Mouse (Mus musculus): ENCODE measurements around the gene Zbtb8b.
"Not testable (repeated sequence)": the region's sequence is repeated elsewhere in the genome, so short reads cannot be mapped to it uniquely, and the experiment has no call there.

Gene Zbtb8b

DNA sequence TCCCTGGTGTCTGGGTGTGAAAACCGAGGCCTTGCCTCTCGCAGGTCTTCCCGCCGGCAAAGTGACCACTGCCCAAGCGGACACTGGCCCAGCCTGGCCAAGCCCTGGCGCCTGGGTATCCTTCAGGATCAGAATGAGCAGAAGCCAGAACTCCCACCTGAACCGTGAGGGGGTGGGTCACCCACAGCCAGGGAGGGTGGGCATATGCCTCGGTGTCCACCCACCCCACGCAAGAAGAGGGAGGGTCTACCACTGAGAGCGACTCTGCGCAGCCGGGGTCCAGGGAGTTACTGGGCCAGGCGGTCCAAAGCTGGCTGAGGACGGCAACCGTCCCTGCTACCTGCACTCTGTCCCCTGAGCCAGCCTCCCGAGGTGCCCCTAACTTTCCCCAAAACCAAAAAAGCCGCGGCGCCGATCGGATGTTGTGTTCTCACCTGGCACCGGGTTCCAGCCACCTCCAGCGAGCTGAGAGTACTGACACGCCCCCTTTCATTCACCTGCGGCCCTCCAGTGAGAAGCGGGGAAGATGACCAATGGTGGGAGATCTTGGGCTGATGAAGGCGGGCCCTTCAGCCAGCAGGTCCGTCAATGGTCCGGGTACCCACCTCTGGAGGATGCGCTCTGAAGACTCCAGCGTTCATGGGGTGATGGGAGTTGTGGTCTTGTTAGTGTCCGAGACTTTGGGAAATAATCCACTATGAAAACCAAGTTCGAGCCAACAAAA, at the start of gene Zbtb8b:
Zbtb8b (minus strand) TSS at position 514 of the 724 bp plus-strand sequence.
- DNase-seq (ENCODE audit: low spot score in 2 of 2) = no peak

DNA sequence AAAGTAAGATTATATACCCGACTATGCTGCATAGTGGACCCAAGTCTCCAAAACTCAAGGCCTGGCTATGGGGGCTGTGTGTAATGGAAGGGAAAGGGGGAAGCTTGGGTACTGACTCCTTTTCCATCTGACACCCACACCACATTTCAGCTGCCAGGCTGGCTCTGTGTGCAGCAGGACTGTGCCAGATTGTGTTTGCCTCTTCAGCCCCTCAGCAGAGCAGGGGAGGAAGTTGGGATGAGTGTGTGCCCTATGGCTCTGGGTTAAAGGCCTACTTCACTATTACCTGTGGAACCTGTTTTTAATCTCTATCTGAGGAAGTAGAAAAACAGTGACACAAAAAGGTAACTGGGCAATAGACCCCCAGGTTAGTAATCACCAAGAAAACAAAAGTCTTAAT, 40.4 kb upstream of the Zbtb8b start:
- no peak for DNase-seq (ENCODE audit: low spot score in 2 of 2)

DNA sequence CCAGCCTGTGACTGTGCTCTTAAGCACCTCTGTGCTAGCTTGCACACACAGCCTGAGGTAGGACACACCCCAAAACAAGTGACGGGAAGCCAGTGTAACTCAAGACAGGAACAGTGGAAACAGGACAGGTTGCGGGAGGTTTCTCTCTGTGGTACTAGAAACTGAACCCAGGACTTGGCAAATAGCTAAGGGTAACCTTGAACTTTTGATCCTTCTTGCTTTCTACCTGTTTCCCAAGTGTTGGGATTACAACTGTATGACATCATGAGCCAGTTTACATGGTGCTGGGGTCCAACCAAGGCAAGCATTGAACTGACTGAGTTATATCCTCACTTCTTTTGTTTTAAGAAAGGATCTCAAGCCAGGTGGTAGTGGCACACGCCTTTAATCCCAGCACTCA, 39.2 kb upstream of the Zbtb8b start:
- no peak for DNase-seq (ENCODE audit: low spot score in 2 of 2)

DNA sequence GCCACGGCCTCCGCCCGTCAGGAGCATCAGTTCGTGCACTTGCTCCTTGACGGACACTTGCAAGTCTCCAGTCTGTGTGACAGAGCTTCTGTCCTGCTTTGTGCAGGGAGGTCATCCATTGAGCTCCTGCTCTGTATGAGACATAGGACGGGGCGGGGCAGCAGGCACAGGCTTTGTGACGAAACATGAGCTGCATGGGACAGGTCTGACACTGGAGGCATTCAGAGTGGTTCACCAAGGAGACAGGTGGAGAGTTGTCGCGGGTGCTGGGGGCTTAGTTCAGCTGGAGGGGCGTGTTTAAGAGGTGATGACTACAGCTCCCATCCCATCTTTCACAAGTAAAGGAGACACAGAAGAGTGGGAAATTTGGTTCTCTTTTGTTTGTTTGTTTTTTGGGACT, 35.4 kb upstream of the Zbtb8b start:
- DNase-seq (ENCODE audit: low spot score in 2 of 2) = no peak

GRCm38 (mm10) chr4:129464286-129464815, 23.7 kb upstream of the Zbtb8b start:
- no peak for DNase-seq (ENCODE audit: low spot score in 2 of 2)

GRCm38 (mm10) chr4:129463097-129464059, 22.7 kb upstream of the Zbtb8b start:
- DNase-seq (ENCODE audit: low spot score in 2 of 2) = no peak

GRCm38 (mm10) chr4:129462118-129462517, 21.5 kb upstream of the Zbtb8b start:
- DNase-seq (ENCODE audit: low spot score in 2 of 2) = no peak

GRCm38 (mm10) chr4:129461183-129461960, 20.7 kb upstream of the Zbtb8b start, which contains the start of gene Bsdc1:
Gene Bsdc1 (plus strand): TSS chr4:129461581.
- DNase-seq (ENCODE audit: low spot score in 2 of 2) = peak; percentile 99 to 100

DNA sequence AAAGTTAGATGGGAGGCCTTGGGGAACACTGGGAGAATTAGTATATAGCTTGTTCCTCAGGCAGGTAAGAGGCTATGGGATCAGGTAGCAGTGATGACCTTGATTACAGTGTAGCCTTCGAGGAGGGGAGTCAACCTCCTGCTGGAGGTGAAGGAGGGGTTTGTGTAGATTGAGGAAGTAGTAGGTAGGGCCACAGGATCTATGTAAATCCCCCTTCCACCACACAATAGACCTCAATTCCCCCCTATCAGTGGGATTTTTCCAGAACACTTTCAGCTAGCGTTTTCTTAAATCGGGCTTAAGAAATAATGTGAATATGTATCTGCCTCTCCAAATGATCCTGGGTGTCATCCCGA, 20.2 kb upstream of the Zbtb8b start:
- DNase-seq (ENCODE audit: low spot score in 2 of 2) = no peak

DNA sequence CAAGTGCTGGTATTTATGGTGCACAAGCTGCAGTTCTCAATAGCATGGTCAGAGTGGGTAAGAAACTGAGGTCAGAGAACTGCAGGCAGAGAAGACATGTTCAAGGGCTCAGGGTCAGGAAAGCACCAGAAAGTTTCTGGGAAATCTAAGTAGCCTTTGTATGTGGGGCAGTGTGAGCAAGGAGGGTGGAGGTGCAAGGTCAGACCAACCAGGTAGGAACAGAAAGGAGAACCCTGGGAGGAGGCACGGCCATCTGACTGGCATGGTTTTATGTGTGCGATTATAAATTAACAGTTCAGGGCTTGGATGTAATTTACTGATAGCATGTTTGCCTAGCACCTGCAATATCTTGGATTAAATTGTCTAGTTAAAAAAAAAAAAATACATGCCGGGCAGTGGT, 19.1 kb upstream of the Zbtb8b start:
- DNase-seq (ENCODE audit: low spot score in 2 of 2) = no peak

DNA sequence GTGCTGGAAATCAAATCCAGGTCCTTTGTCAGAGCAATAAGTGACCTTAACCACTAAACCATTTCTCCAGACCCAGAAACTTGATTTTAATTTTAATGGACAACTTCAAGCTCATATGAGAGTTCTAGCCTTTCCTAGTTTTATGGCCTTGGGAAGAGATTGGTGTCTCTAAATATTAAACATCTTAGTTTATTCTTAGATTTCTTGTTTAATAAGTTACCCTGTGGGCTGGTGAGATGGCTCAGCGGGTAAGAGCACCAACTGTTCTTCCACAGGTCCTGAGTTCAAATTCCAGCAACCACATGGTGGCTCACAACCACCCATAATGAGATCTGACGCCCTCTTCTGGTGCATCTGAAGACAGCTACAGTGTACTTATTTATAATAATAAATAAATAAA, 16.7 kb upstream of the Zbtb8b start:
- not testable (repeated sequence) for DNase-seq (ENCODE audit: low spot score in 2 of 2)

DNA sequence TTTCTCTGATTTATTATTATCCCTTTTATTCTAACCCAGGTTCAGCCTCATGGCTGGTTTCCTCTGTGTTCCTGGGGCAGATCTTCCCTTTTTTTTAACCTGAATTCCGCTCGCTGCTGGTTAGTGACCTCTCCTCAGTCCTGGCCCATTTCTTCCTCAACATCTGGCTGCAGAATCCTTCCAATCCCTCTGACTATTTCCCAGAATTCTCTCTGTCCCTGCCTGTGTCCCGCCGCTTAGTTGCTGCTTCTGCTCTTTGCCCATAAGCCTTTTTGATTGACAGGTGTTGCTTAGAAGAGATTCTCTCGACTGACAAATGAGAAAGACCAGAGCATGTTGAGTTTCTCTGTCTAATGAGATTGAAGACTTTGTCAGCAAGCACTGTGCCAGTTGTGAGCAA, 15.5 kb upstream of the Zbtb8b start:
- no peak for DNase-seq (ENCODE audit: low spot score in 2 of 2)

GRCm38 (mm10) chr4:129455265-129455664, 14.6 kb upstream of the Zbtb8b start:
- DNase-seq (ENCODE audit: low spot score in 2 of 2) = peak; percentile 16 to 68

DNA sequence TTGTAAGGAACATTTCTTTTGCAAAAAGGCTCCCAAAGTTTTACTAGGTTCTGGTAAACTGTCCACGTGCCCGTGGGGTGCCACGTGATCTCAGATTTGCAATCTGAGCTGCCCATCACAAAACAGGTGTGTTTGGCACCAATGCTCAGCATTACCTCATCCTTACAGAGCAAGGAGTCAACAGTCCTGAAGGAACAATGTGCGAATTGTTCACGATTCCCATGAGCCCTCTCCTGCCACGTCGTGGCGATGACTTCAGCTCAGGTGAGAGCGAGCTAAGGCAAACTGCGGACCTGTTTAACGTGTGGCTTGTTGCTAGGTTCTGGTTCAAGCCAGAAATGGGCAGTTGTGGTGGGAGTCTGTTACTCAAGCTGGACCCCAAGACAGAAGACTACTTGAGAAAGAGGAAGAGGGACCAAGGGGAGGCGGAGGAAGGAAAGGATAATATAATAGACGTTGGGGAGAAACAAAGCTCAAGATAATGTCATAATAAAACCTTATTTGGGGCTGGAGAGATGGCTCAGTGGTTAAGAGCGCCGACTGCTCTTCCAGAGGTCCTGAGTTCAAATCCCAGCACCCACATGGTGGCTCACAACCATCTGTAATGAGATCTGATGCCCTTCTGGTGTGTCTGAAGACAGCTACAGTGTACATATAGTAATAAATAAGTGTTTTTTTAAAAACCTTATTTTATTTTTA, 11.0 kb upstream of the Zbtb8b start:
- DNase-seq (ENCODE audit: low spot score in 2 of 2) = no peak

DNA sequence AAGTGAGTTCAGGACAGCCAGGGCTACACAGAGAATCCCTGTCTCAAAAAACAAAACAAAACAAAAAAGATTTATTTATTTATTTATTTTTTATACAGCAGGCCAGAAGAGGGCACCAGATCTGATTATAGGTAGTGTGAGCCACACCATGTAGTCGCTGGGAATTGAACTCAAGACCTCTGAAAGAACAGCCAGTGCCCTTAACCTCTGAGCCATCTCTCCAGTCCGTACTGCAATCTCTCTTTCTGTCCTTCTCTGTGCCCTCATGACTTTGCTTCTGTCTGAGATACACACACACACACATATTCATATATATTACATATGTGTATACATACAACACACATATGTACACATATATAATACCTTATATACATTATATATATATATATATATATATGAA, 10.2 kb upstream of the Zbtb8b start:
- no peak for DNase-seq (ENCODE audit: low spot score in 2 of 2)

- no peak for DNase-seq (ENCODE audit: low spot score in 2 of 2)
Measured at GRCm38 (mm10) chr4:129448713-129449112, 8.1 kb upstream of the Zbtb8b start.

GRCm38 (mm10) chr4:129447778-129448563, 7.3 kb upstream of the Zbtb8b start:
- DNase-seq (ENCODE audit: low spot score in 2 of 2) = no peak

- no peak for DNase-seq (ENCODE audit: low spot score in 2 of 2)
Measured at GRCm38 (mm10) chr4:129447360-129447759, 6.7 kb upstream of the Zbtb8b start.

DNA sequence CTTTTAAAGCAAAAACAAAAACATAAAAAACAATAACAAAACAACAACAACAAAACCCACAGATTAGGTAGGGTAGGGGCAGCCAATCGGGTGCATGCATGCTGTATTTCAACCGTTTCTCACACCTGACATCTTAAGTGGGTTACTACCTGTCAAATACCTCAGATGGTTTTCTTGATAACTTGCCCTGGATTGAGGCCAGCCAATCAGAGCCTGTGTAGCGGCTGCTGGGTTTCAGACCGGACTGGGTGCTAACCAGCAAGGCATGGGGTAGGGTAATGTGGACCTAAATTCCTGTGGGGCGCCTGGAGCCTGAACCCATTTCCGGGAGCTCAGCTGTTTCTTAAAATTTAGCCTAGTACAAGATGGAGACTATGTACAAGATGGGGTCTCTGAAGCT, 492 bp upstream of the Zbtb8b start:
- no peak for DNase-seq (ENCODE audit: low spot score in 2 of 2)

DNA sequence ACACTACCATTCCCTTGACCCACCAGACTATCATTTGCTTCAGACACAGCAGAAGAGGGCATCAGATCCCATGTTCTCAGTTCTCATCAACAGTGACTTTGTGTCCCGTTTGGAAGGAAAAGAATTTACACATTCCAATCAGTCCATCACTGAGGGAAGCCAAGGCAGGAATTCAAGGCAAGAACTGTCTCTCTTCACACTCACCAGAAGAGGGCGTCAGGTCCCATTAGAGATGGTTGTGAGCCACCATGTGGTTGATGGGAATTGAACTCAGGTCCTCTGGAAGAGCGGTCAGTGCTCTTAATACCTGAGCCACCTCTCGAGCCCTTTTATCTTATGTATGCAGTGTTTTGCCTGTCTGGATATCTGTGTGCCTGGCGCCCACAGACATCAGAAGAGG, 22.3 kb downstream of the Zbtb8b start:
- DNase-seq (ENCODE audit: low spot score in 2 of 2) = no peak

Data from thymus, postnatal 10 days (tissue).